Mouse (Mus musculus) heart, postnatal 25 days (tissue): ENCODE data around the gene Rec8. TPM values are rescaled to one million over a fixed set of nuclear protein-coding genes. Genes with fewer than 3 reads are reported as not detected.

Experiments
- DNase-seq: peaks from one replicate; pipeline ENCODE4 v3.0.0; 2022; ENCODE audit warnings: low spot score
- intact Hi-C: fragments of 180-260 bp; cut with DNase I; formaldehyde crosslinking; loops from one replicate; pipeline ENCODE4 v1.15.1; 2025
- total RNA-seq, 2 experiments: library from RNA; stranded (reverse); gene quantifications; 2 replicates each; pipeline ENCODE4 v1.2.3; 2021

Gene Rec8
- total RNA-seq, 2 experiments from 2014 or later, result 0.23 to 0.36 TPM

DNA sequence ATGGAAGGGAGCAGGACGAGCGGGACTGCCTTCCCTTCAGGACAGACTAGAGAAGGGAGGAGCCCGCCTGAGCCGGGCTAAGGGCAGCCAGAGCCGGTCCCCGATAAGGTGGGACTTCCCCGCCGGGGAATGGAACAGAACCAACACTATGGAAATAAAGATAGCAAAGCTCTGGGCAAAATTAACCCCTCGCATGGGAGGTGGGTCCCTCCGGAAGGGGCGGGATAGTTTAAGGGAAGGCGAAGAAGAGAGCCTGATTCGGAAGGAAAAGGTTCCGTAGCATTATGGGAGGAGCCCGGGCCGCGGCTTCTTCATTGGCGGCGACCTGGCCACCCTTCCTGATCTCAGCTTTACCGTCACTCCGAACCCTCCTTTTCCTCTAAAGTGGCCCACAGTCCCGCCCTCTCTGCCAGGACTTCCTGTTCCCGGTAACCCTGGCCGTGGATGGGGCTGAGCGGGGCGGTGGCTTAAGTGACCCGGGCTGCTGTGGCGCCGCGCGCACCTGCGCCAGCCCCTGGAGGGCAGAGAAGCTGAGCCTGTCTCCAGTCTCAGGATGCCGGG is 26.4 kb upstream of the Rec8 start, which contains the start of gene Rnf31:
Gene Rnf31, plus strand, starts transcription at position 378 of the 561 bp plus-strand sequence.
- intact Hi-C loops, result loop anchor here (2.0 kb wide), 1 partner anchor 29 kb away; no protein-coding TSS in a partner anchor
- peak; percentile 95 for DNase-seq

DNA sequence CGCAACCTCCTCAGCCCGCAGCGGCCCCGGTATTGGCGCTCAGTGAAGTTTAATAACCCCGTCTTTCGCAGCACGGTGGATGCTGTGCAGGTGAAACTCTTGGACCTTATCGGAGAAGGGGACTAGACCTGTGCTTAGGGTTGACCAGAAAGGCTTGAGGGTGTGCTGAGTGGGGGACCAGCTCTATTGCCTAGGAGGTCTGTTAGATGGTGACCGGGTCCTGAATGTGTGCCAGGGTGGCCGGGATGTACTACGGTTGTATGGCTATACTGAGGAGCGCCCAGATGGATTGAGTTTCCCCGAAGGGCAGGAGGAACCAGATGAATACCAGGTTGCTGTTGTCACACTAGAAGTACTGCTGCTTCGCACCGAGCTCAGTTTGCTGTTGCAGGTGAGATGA is 25.6 kb upstream of the Rec8 start:
- intact Hi-C loops, result loop anchor here (1.0 kb wide), 1 partner anchor 11 kb away; the partner anchor contains the start of gene Irf9
- no peak for DNase-seq

DNA sequence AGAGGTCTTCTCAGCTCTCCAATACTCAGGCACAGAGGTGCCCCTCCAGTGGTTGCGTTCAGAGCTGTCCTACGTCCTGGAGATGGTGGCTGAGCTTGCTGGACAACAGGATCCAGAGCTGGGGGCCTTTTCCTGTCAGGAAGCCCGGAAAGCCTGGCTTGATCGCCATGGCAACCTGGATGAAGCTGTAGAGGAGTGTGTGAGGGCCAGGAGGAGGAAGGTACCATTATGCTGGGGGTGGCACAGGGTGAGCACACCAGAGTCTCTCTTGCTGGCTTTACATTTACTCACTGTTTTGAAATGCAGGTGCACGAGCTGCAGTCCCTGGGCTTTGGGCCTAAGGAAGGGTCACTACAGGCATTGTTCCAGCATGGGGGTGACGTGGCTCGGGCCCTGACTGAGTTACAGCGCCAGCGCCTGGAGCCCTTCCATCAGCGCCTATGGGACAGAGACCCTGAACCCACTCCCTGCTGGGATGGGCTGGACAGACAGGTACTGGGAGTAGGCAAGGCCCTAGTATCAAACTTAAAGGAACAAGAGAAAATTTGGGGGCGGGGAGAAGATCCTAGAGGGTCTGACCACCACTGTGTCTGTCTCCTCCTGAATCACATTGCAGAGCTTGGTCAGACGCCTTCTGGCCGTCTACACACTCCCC is 21.7 kb upstream of the Rec8 start:
- intact Hi-C loops, result no loop called here
- no peak for DNase-seq

DNA sequence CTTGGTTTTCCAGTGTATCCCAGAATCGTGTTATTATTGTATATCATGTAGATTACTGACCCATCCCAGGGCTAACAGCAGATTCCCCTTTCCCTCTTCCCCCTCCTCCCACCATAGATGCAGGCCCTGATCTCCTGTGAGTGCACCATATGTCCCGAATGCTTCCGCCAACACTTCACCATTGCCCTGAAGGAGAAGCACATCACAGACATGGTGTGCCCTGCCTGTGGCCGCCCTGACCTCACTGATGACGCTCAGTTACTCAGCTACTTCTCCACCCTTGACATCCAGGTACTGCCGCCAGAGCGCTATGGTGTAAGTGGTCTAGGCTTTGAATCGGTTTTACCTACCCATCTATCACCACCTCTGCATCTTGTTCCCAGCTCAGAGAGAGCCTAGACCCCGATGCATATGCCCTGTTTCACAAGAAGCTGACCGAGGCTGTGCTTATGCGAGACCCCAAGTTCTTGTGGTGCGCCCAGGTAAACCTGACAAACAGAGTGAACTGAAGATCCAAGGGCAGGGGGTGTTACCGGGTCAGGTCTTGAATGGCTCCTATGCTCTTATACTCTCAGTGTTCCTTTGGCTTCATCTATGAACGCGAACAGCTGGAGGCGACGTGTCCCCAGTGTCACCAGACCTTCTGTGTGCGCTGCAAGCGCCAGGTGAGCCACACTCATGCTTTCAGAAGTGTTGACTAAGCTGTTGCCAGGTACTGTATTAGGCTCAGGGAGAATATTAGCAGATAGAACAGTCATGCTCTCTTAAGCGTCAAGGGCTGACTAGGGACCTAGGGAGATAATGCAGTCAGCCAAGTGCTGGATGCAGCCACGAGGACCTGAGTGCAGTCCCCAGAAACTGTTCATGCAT is 19.1 kb upstream of the Rec8 start:
- no peak for DNase-seq
- intact Hi-C loops, result no loop called here

DNA sequence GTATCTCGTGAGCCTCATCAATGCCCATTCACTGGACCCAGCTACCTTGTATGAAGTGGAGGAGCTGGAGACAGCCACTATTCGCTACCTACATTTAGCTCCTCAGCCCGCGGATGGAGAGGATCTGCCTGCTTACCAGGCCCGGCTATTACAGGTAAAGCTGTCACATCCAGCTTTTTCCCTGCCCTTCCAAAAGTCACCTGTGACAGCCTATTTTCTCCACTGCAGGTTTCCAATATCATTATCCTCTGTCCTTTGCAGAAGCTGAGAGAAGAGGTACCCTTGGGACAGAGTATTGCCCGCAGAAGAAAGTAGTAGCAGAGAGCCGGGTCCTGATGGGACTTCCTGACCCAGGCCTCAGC is 14.6 kb upstream of the Rec8 start, which contains the start of gene Irf9:
Gene Irf9, plus strand, starts transcription at position 301 of the 362 bp plus-strand sequence.
- intact Hi-C loops, result loop anchor here (1.0 to 5.0 kb wide), 3 partner anchors 11 to 106 kb away; partner anchors contain the start of genes A730061H03Rik and Dcaf11
- DNase-seq, result no peak

DNA sequence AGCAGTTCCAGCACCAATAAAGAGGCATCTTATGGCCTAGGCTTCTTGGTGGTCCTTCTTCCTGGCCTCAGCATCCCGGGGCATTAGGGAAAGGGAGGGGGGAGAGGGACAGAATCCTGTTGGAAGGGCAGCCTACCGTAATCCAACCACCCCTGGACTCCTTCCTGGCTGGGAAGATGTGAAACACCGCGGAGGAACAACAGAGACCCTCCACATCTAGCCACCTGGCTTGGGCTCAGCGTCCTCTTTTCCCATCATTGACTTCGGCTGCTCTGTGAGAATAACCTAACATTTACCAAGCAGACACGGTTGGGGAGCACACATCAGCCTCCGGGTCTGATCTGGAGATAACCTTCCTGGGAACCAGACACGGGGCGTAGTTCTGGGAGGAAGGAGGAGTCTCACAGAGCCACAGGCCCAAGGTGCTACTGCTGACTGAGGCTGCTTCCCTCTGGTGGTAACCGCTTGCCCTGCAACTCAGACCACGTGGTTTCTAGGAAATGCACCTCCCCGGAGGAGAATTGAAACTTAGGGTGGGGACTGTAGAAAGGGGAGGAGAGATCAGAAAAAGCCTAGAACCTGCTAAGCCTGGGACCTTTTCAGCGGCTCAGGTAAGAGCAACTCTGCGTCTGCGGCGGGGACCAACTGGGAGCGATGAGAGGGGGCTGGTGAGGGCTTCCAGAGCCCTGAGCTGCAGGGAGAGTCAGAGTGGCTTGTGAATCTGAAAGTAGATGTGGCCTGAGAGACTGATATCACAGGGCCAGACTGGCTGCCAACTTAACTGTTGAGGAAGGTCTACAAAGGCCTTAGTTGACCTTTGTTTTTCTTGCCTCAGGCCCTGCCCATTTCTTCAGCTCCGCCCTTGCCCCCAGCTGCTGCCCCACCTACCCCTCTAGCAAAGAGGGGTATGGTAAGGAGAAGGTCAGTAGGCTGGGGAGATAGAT is 13.9 kb upstream of the Rec8 start:
- intact Hi-C loops, result loop anchor here (1.0 to 5.0 kb wide), 3 partner anchors 12 to 107 kb away; partner anchors contain the start of genes A730061H03Rik and Dcaf11

DNA sequence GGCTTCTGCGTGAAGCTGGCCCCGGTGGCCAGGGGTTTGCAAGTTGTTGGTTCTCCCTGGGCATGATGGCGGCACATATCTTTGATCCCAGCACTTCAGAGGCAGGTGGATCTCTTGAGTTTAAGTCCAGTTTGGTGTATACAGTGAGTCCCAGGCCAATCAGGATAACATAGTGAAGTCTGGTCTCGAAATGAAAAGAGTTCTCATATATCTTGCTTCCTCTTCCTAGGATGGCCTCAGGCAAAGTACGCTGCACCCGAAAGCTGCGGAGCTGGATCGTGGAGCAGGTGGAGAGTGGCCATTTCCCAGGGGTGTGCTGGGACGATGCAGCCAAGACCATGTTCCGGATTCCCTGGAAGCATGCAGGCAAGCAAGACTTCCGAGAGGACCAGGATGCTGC is 13.0 kb upstream of the Rec8 start:
- intact Hi-C loops, result loop anchor here (5.0 kb wide), 2 partner anchors 43 to 108 kb away; partner anchors contain the start of genes A730061H03Rik and Dcaf11
- DNase-seq, result no peak

More for the DNA sequence above, 13.9 kb upstream of the Rec8 start:
- DNase-seq, result peak; percentile 87

DNA sequence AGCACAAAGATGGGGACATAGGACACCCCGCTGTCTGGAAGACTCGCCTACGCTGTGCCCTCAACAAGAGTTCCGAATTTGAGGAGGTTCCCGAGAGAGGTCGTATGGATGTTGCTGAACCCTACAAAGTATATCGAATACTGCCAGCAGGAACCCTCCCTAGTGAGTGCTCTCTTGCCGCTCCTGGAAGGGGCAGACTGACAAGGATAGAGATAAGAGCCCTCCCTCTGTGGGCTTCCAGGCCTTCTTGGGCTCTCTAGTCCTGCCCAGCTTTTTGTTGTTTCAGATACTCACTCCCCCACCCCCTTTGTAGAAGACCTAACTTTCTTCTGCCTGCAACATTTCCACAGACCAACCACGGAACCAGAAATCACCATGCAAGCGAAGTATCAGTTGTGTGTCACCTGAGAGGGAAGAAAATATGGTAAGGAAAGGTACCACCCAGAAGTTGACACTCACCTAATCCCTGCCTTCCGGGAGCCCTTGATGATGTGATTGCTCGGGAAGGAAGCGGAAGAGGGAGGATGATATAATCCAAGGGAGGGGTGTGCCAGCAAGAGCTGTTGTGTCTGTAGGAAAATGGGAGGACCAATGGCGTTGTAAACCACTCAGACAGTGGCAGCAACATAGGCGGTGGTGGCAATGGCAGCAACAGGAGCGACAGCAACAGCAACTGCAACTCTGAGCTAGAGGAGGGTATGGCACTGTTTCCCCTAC is 11.9 kb upstream of the Rec8 start:
- no peak for DNase-seq
- intact Hi-C loops, result no loop called here

DNA sequence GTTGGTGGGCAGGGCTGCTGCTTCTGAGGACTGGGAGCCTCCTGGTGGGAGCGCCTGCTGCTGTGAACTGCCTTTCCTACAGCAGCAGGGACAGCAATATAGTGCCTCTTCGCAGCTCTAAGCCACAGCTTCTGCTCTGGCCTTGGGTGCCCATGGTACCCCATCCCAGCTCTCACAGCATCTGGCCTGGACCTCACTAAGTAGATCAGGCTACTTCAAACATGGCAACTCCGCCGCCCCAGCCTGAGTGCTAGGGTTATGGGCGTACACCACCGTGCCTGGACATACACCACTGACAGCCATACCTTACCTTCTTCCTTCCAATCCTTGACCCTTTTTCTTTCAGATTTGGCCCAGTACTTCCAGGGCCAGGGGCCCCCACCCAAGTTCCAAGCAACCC is 9.5 kb upstream of the Rec8 start:
- intact Hi-C loops, result no loop called here
- no peak for DNase-seq

DNA sequence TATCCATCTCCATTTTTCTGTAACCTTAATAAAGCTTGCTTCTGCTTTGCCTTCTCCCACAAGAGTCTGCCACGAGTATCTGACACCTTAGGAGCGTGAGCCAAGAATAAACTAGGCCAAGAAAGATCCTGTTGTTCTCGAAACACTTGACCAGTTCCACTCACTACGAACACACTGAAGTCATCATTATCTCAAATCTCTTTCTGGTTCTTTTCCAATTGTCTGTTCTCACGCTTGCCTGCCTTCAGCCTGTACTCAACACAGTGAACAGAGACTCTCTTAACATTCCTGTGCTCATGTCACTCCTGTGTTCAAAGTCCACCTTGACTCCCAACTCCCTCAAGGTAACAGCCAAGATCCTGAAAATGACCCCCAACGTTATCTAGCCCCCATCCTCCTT is 4.5 kb upstream of the Rec8 start:
- no peak for DNase-seq
- intact Hi-C loops, result no loop called here

DNA sequence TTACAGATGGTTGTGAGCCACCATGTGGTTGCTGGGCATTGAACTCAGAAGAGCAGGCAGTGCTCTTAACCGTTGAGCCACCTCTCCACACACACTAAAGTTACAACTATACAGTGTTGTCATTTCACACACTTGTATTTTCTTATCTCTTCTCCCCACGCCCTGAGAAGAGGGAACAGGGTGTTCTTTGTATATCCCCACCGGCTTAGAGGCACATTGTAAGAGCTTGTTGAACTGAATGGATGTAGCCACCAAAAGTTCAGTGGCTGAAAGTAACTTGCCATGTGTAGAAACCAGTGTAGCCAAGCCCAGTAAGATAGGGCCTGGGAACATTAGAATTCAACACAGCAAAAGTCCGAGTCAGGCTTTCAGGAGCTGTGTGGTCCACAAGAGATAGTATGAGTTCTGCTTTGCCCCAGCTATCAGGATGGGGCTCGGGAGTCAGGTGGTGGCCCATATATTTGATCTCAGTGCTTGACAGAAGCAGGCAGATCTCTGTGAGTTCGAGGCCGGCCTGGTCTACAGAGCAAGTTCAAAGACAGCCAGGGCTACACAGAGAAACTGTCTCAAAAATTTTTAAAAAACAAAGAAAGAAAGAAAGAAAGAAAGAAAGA is 3.2 kb upstream of the Rec8 start:
- no peak for DNase-seq
- intact Hi-C loops, result no loop called here

DNA sequence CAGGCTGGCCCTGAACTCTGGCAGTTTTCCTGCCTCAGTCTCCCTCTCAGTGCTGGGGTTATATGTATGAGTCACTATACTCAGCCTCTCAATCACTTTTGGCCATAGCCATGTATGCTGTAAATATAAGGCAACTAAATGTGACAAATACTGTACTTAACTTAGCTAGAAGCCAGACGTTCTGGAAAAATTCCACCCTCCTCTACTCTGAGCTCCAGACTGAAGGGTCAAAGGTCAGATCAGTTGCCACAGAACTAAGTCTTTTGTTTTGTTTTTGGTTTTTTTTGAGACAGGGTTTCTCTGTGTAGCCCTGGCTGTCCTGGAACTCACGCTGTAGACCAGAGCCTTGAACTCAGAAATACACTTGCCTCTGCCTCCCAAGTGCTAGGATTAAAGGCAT is 2.0 kb upstream of the Rec8 start:
- intact Hi-C loops, result no loop called here
- DNase-seq, result no peak

DNA sequence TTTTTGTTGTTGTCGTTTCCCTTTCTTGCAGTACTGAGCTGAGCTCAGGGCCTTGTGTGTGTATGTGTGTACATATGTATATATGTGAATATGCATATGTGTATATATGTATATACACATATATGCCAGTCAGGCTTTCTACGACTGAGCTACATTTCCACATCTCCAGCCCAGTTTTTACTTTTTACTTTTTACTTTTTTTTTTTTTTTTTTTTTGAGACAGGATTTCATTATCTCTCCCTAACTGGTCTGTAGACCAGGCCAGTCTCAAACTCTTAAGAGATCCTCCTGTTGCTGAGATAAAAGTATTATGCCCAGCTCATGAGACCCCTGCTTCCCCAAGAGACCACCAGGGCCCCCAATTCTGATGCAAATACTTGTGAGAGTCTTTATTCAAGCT is 993 bp upstream of the Rec8 start:
- intact Hi-C loops, result no loop called here

DNA sequence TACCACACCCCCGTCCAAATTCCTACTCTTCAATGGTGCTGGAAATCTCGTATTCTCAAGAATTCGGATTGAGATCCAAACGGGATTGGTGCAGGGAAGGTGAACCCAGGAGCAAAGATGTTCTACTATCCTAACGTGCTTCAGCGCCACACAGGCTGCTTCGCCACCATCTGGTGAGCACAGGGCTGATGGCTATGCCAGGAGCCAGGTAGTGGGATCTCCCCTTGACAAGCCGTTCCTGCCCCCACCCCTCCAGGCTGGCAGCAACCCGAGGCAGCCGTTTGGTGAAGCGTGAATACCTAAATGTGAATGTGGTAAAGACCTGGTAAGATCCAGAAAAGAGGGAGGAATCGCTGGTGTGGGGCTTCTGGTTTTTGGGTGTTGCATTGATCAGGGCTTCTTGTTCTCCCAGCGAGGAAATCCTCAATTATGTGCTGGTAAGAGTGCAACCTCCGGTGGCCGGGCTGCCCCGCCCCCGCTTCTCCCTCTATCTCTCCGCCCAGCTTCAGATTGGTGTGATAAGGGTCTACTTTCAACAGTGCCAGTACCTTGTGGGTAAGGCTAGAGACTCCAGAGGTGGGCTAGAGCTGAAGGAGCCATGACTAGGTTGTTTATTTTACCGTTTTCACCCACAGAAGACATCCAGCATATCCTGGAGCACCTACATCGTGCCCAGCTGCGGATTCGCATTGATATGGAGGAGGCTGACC is 804 bp downstream of the Rec8 start:
- intact Hi-C loops, result no loop called here
- no peak for DNase-seq

More for the DNA sequence above, 993 bp upstream of the Rec8 start:
- DNase-seq, result no peak

DNA sequence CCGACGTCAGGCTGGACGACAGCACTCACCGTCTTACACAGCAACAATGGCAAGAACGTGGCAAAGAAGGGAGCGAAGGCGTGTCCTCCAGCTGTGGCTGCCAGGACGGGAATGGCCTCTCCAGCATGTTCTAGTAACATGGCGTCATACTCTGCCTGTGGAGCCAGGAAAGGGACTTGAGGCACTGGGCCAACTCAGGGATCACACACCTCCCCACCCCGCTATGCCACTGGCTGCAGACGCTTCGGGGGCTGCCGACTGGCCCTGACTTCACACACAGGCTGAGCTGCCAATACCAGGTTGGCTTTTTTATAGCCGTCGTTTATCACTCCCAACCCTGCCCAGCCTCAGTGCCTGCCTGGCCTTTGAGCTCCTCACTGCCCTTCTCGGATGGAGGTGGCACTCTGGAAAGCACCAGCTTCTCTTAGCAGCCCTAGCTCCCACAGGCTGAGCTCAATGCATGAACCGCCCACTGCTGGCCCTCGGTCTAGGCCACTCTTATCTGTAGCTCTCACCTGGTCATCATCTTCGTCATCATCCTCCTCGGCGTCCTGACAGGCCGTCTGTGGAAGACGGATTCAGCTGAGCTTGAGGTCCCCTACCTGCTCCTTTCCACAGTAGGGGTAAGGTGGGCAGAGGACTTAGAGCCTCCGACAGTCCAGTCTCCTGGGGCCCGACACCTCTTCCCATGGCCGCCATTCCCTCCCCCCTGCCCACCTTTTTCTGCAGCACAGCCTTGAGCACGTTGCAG is 10.4 kb downstream of the Rec8 start:
- intact Hi-C loops, result loop anchor here (2.0 to 5.0 kb wide), 2 partner anchors 115 to 129 kb away; partner anchors contain the start of gene Cideb
- no peak for DNase-seq

DNA sequence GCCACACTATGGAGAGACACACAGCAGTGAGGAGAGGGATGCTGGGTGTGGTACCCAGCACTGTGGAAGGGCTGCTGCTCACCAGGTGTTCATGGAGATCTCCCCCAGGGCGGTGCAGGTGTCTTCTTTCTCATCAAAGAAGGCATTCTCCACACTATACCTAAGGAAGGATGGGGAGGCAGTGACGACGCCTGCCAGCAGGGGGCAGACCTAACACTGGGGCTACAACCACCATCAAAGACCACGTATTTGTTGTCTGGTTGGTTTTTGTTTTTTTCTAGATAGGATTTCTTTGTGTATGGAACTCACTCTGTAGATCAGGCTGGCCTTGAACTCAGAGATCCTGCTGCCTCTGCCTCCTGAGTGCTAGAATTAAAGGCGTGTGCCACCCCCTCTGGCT is 11.5 kb downstream of the Rec8 start:
- intact Hi-C loops, result loop anchor here (2.0 to 5.0 kb wide), 2 partner anchors 113 to 128 kb away; partner anchors contain the start of gene Cideb
- no peak for DNase-seq
